Mouse (Mus musculus) pancreas, adult 10 weeks (tissue): ENCODE measurements around the gene Bcl2l14. TPM values are rescaled to one million over a fixed set of nuclear protein-coding genes. Genes with fewer than 3 reads are reported as not detected.

Experiments used
- polyA plus RNA-seq: library from polyadenylated mRNA; stranded (reverse); fragments of 350-450 nt; fragmentation: Illumina TruSeq; extraction: RNeasy Lipid Tissue Mini Kit (QIAGEN cat#74804); gene quantifications from one replicate; pipeline ENCODE4 v1.2.3, GENCODE M21; 2015; ENCODE audit warnings: low read depth, low replicate concordance; ENCODE audit not compliant: insufficient read depth

The Bcl2l14 gene
- polyA plus RNA-seq: not detected

DNA sequence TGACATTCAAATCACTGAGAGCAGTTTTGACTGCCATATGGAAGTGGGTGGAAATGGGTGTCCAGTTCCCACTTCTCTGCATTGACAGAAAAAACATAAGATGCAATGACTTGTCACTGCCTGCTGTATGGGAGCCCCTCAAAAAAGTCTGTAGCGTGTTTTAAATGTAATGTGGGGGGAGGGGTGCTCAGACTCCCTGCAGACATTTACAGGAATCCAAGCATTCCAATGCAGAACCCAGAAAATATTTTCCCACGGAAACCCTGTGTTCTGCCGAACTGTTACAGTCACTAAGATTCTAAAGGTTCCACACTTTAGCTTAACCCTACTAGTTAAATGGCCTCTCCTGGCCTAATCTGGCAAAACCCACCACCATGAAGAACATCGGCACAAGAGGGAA lies at the start of gene Bcl2l14:
Gene Bcl2l14, plus strand, starts transcription at position 301 of the 400 bp plus-strand sequence.

Other genes starting within 250 kb of the Bcl2l14 start
- 5.4 TPM for gene Lrp6, start 170.6 kb downstream of the Bcl2l14 start, polyA plus RNA-seq
- 3.6 TPM for gene Mansc1, start 236.2 kb downstream of the Bcl2l14 start, polyA plus RNA-seq
- 4.2 TPM for gene Borcs5, start 243.2 kb downstream of the Bcl2l14 start, polyA plus RNA-seq